Mouse (Mus musculus) cerebellum, adult 9-10 months (tissue): Measurements from ENCODE around the gene Anxa2.
A peak's percentile ranks its signal among the peaks of the same experiment; 100 is the strongest.

Experiments used
- DNase-seq: peaks from one replicate; pipeline ENCODE4 v3.0.0; 2022

The Anxa2 gene

GRCm38 (mm10) chr9:69459876-69460275 lies 6.5 kb downstream of the Anxa2 start:
- DNase-seq: no peak

DNA sequence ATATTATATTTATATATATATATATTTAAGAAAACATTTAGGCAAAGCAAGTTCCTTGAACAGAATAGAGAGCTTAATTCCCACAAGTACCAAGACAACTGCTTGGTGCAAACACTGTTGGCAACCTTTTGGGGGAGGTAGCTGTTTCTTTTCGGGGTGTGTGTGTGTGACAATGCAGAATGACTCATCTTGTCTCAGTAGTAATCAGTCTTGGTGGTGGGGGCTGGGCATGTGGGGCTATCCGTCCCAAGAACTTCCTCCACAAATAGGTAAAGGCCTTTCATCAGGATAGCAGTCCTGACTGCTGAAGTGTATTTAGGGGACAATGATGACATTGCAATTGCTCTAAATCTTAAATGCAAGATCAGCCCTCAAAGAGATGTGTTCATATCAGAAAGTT lies 9.6 kb downstream of the Anxa2 start:
- DNase-seq: no peak

- no peak for DNase-seq
These were observed 10.8 kb downstream of the Anxa2 start for GRCm38 (mm10) chr9:69464109-69464756.

GRCm38 (mm10) chr9:69466098-69466497 lies 12.7 kb downstream of the Anxa2 start:
- DNase-seq: no peak

DNA sequence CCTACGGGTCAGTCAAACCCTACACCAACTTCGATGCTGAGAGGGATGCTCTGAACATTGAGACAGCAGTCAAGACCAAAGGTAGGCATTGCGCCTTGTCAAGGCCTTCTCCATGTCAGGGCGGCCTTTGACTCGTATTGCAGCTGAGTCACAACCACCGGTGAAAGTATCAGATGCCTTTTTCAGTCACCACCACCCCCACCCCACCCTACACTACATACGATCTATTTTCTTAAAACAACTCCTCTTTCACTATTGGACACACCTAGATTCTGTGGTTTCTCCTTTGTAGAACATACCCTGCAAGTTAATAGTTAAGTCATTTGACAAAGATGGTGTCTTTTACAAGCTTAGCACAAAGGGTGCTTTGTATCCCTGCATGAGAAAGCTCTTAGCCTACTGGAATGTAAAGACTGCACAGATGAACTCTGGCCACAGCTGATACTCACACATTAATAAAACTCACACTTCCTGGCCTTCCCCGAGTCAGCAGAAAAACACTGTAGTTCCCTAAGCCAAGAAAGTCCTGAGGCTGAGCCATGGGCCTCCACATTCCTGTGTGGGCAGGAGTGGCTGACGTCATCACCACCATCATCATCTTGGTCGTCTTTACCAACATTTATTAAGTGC lies 14.0 kb downstream of the Anxa2 start:
- no peak for DNase-seq

DNA sequence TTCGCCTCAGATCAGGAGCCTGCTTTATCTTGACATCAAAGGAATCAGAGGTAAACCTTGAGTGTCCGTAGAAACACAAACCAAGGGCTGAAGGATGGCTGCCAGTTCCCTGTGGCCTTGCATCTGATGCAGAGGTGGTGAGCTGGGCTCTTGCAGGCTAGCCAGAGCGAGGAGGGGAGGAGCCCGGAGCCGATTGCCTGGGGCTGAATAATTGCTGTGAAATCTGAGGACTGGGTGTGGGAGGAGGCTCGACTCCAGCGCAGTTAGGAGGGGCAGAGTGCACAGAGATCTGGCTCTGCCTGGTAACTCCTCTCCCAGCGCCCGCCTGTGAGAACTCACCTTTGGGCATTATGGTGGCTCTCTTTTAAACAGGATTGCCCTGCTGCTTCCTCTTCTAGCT lies 15.6 kb downstream of the Anxa2 start:
- DNase-seq: no peak

DNA sequence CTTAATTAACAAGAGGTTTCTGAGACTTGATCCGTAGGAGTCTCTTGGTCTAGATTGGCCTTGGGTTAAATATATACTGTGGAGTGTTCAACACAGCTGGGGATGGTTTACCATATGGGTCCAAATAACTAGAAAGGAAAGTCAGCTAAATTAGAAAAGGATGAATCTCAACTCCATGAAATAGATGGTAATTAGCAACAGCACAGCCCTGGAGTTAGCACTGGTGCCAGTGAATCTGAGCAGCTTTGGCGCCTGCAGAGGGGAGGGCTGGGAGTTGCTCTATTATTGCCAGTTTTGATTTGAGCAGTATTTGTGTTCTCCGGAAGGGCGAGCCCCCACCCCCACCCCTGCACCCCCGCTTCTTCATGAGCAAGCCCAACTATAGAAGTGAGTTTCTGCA lies 16.9 kb downstream of the Anxa2 start:
- no peak for DNase-seq

GRCm38 (mm10) chr9:69470921-69471320 lies 17.5 kb downstream of the Anxa2 start:
- no peak for DNase-seq

DNA sequence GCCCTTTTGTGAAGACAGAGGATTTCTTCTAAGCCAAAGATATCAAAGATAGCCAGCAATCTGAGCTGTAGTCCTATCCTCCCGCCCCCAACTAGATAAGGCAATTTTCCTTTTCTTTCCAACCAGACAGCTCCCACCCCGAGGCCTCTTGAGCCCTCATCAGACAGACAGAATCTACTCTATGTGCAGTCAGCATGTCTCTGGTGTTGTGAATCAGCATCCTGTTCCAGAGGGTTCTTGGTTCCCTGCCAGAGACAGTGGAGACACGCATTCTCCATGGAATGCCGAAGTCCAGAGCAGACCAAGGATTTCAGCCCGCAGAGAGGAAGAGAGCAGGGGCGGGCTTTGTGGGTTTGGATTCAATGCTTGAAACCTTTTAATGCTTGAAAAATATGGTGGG lies 19.3 kb downstream of the Anxa2 start:
- DNase-seq: no peak

DNA sequence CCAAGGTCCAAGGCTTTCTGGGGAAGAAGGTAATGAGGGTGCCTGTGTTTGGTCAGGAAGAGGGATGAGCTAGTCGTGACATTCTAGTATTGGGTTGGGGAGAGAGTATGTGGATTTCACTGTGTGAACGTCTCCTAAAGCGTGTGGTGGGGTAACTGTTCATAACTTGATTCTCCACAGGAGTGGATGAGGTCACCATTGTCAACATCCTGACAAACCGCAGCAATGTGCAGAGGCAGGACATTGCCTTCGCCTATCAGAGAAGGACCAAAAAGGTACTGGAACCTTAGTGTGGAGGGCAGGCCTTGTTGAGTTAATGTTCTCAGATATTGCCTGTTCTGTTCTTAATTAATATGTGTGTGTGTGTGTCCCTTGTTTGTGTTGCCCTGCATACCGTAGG lies 22.5 kb downstream of the Anxa2 start:
- no peak for DNase-seq

DNA sequence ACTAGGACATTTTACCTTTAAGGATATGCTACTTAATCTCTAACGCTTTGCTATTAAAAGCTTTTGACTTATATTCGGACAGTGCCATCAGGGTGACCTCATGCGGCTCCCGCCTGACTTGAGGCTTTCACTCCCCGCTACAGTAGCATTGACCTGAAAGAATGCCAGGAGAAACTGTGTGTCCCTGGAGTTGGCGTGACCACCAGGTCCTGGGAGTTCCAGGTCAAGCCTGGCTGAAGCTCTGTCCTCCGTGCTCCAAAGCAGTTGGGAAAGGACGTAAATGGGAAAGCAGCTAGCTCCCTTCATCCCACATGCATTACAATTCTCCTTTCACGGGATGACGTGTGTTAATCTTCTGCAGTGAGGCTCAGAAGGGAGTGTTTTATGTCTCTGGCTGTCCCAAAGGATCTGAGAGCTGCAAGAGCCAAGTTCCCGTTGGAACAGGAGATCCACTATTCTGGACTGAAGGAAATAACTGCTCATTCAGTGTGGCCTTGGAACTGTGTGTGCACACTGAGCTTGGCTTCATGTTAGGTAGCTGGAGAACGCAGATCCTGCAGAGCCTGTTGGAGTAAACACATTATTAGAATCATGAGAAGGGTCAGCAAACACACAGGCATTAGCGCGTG lies 23.9 kb downstream of the Anxa2 start:
- no peak for DNase-seq

- DNase-seq: no peak
These were observed 24.4 kb downstream of the Anxa2 start for GRCm38 (mm10) chr9:69477824-69478222.

- peak; percentile 77 for DNase-seq
These were observed 26.9 kb downstream of the Anxa2 start for GRCm38 (mm10) chr9:69480344-69480743.

DNA sequence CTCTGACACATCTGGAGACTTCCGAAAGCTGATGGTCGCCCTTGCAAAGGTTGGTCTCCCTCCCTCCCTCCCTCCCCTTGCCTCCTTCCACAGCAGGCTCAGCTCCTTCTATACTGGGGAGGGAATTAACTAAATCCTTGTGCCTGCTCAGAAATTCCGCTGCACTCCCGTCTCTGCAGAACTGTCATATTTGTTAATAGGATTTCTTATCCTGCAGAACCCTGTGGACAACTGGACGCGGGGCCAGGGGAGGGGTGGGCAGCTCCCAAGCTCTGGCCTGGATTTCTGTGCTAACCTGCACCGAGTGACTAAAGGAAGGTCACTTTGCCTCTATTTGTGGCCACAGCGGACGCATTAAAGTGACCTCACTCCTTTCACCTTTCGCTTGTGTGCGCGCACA lies 30.4 kb downstream of the Anxa2 start:
- DNase-seq: no peak

GRCm38 (mm10) chr9:69486140-69486539 lies 32.7 kb downstream of the Anxa2 start:
- no peak for DNase-seq

DNA sequence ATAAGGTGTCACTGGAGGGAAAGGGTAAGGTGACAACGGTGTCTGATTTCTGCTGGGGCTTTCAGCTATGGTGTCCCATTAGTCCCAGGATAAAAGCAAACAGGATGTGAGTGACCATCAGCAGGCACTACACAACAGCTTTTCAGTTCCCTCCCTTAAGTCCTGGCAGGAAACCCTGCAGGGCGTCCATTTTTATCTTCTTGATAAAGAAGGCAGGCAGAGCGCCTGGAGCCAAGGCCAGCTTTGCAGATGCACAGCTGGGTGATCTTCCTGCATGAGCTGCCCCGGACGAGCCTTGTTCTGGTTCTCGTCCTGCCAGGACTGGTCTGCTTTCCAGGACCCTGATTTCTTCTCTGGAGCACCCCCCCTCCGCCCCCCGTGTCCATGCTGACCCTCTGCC lies 35.1 kb downstream of the Anxa2 start:
- no peak for DNase-seq

DNA sequence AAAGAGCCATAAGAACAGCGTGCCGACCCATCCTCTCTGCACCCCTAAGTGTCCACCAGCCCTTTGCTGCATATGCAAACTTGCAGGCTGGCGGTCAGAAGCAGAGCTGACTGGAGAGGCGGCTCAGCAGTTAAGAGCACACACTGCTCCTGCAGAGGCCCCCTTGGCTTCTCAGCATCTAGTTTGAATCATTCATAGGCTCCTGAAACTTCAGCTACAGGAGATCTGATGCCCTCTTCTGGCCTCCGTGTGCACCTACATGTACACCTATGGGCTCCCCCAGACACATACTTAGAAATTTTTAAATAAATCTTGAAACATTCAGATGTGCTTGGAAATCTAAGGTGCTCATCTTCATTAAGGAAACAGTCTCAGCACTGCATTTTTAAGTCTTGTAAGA lies 35.6 kb downstream of the Anxa2 start:
- no peak for DNase-seq

- DNase-seq: no peak
These were observed 39.4 kb downstream of the Anxa2 start for GRCm38 (mm10) chr9:69492809-69493208.

GRCm38 (mm10) chr9:69502504-69502903 lies 49.1 kb downstream of the Anxa2 start:
- DNase-seq: peak; percentile 45

DNA sequence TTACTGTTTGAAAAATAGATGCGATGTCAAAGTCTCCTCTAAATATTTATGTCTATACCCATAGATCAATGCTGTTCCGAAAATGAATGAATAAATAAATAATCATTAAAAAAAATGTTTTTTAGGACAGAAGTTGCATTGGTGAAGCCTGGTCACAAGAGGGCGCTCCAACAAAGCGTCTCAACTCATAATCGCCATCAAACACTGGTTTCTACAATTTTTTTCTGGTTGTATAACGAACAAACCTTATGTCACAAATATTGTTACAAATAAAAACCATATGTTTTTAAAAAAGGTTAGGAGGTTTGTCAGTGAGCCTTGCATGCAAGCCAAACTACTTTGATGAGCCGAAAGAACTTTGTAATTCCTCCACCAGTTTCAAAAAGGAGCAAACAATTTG lies 52.2 kb downstream of the Anxa2 start:
- peak; percentile 15 for DNase-seq

GRCm38 (mm10) chr9:69507206-69507605 lies 53.8 kb downstream of the Anxa2 start:
- no peak for DNase-seq

GRCm38 (mm10) chr9:69508016-69508415 lies 54.6 kb downstream of the Anxa2 start:
- no peak for DNase-seq

- DNase-seq: no peak
These were observed 58.6 kb downstream of the Anxa2 start for GRCm38 (mm10) chr9:69511881-69512590.

DNA sequence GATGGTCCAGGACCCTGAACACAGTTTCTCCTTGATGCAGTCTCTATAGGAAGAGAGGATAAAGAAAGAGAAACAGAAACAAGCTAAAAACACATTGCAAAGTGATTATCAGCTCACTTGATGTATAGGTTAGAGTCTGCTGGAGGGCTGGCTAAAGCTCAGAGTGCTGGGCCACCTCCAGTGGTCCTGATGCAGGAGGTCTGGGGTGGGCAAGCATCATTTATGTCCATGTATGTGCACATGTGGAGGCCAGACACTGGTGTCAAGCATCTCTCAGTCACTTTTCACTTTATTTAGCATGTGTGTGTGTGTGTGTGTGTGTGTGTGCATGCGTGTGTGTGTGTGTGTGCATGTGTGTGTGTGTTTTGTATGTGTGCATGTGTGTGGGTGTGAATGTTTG lies 59.3 kb downstream of the Anxa2 start:
- DNase-seq: no peak
